Mouse (Mus musculus): ENCODE results near the gene Odf3l2. TPM values are rescaled to one million over a fixed set of nuclear protein-coding genes. Genes with fewer than 3 reads are reported as not detected.

Gene Odf3l2
- polyA plus RNA-seq, 1 experiment from 2014 or later, result 0.20 TPM

- H3K4me3 ChIP-seq (ENCODE audit: low read depth, low read length), result no peak overlapping the region
- peaks cover 5% of the 10 kb centered on the region; the same call in 1 of the 2 replicates for H3K27me3 ChIP-seq (ENCODE audit: control insufficient read depth, insufficient read depth, low read length)
- 49% methylated on average over 6 of the region's 6 CpGs for WGBS
- H3K4me2 ChIP-seq (replicated peaks; ENCODE audit: low read depth, low read length), result no peak overlapping the region
- H3K27ac ChIP-seq (ENCODE audit: low read length), result no peak overlapping the region
- H3K4me1 ChIP-seq (ENCODE audit: control insufficient read depth, insufficient read depth, low read length), result no peaks in the 10 kb centered on the region
- no peaks in the 10 kb centered on the region for H3K9me3 ChIP-seq (ENCODE audit: control insufficient read depth, low read depth, low read length)
- no peak overlapping the region for H3K9ac ChIP-seq (replicated peaks; ENCODE audit: low read depth, low read length)
- ATAC-seq (ENCODE audit: insufficient number of reproducible peaks, insufficient read depth, low FRiP score, low read depth), result no peak
- H3K36me3 ChIP-seq (ENCODE audit: control insufficient read depth, insufficient read depth, low read length), result no peaks in the 10 kb centered on the region
Measured at GRCm38 (mm10) chr10:79594111-79594510, 51.4 kb downstream of the Odf3l2 start.

GRCm38 (mm10) chr10:79590702-79591101 lies 54.8 kb downstream of the Odf3l2 start:
- Histone ChIP-seq H3K36me3 (ENCODE audit: control insufficient read depth, insufficient read depth, low read length) (no peaks in the 10 kb centered on the region), H3K4me2 (replicated peaks; ENCODE audit: low read depth, low read length) (no peak overlapping the region), H3K27ac (ENCODE audit: low read length) (no peak overlapping the region), H3K27me3 (ENCODE audit: control insufficient read depth, insufficient read depth, low read length) (peaks cover 5% of the 10 kb centered on the region; the same call in 1 of the 2 replicates), H3K4me1 (ENCODE audit: control insufficient read depth, insufficient read depth, low read length) (no peaks in the 10 kb centered on the region), H3K9ac (replicated peaks; ENCODE audit: low read depth, low read length) (no peak overlapping the region), H3K9me3 (ENCODE audit: control insufficient read depth, low read depth, low read length) (no peaks in the 10 kb centered on the region), H3K4me3 (ENCODE audit: low read depth, low read length) (no peak overlapping the region)
- WGBS, result 92% methylated on average over 1 of the region's 1 CpGs
- ATAC-seq (ENCODE audit: insufficient number of reproducible peaks, insufficient read depth, low FRiP score, low read depth), result no peak

Other genes starting within 250 kb of the Odf3l2 start
- not detected in 2 replicates for gene Vmn2r83, start 177.0 kb downstream of the Odf3l2 start, polyA plus RNA-seq (2014; fragmentation: Nextera tagmentation; extraction: Ambion mirVana)
- gene Plpp2, start 111.9 kb downstream of the Odf3l2 start, polyA plus RNA-seq (2014; fragmentation: Nextera tagmentation; extraction: Ambion mirVana), result 58.5 and 61.4 TPM in 2 replicates
- gene Mier2, start 90.5 kb downstream of the Odf3l2 start, polyA plus RNA-seq (2014; fragmentation: Nextera tagmentation; extraction: Ambion mirVana), result 49.0 and 55.2 TPM in 2 replicates
- not detected in 2 replicates for gene Theg, start 58.4 kb downstream of the Odf3l2 start, polyA plus RNA-seq (2014; fragmentation: Nextera tagmentation; extraction: Ambion mirVana)
- 0.04 and 0.13 TPM in 2 replicates for gene C2cd4c, start 31.7 kb downstream of the Odf3l2 start, polyA plus RNA-seq (2014; fragmentation: Nextera tagmentation; extraction: Ambion mirVana)
- 7.1 and 7.7 TPM in 2 replicates for gene Shc2, start 7.8 kb downstream of the Odf3l2 start, polyA plus RNA-seq (2014; fragmentation: Nextera tagmentation; extraction: Ambion mirVana)
- gene Madcam1, start 18.8 kb upstream of the Odf3l2 start, polyA plus RNA-seq (2014; fragmentation: Nextera tagmentation; extraction: Ambion mirVana), result 29.7 and 30.0 TPM in 2 replicates
- gene Tpgs1, start 23.6 kb upstream of the Odf3l2 start, polyA plus RNA-seq (2014; fragmentation: Nextera tagmentation; extraction: Ambion mirVana), result 64.5 and 64.8 TPM in 2 replicates
- gene Cdc34, start 36.5 kb upstream of the Odf3l2 start, polyA plus RNA-seq (2014; fragmentation: Nextera tagmentation; extraction: Ambion mirVana), result 88.7 and 93.6 TPM in 2 replicates
- 1.0 and 1.6 TPM in 2 replicates for gene Gzmm, start 43.3 kb upstream of the Odf3l2 start, polyA plus RNA-seq (2014; fragmentation: Nextera tagmentation; extraction: Ambion mirVana)
- gene Bsg, start 58.8 kb upstream of the Odf3l2 start, polyA plus RNA-seq (2014; fragmentation: Nextera tagmentation; extraction: Ambion mirVana), result 871 and 937 TPM in 2 replicates
- 0.10 and 0.25 TPM in 2 replicates for gene Hcn2, start 70.9 kb upstream of the Odf3l2 start, polyA plus RNA-seq (2014; fragmentation: Nextera tagmentation; extraction: Ambion mirVana)
- gene Polrmt, start 100.8 kb upstream of the Odf3l2 start, polyA plus RNA-seq (2014; fragmentation: Nextera tagmentation; extraction: Ambion mirVana), result 26.3 and 31.8 TPM in 2 replicates
- gene Fgf22, start 109.3 kb upstream of the Odf3l2 start, polyA plus RNA-seq (2014; fragmentation: Nextera tagmentation; extraction: Ambion mirVana), result 0.29 and 0.39 TPM in 2 replicates
- 72.1 and 77.3 TPM in 2 replicates for gene Rnf126, start 121.2 kb upstream of the Odf3l2 start, polyA plus RNA-seq (2014; fragmentation: Nextera tagmentation; extraction: Ambion mirVana)
- gene Fstl3, start 131.5 kb upstream of the Odf3l2 start, polyA plus RNA-seq (2014; fragmentation: Nextera tagmentation; extraction: Ambion mirVana), result 8.7 and 9.0 TPM in 2 replicates
- gene Prss57, start 145.2 kb upstream of the Odf3l2 start, polyA plus RNA-seq (2014; fragmentation: Nextera tagmentation; extraction: Ambion mirVana), result not detected in 2 replicates
- gene Palm, start 147.8 kb upstream of the Odf3l2 start, polyA plus RNA-seq (2014; fragmentation: Nextera tagmentation; extraction: Ambion mirVana), result 67.0 and 78.0 TPM in 2 replicates
- gene Misp, start 175.3 kb upstream of the Odf3l2 start, polyA plus RNA-seq (2014; fragmentation: Nextera tagmentation; extraction: Ambion mirVana), result 27.6 and 33.1 TPM in 2 replicates
- gene Ptbp1, start 208.7 kb upstream of the Odf3l2 start, polyA plus RNA-seq (2014; fragmentation: Nextera tagmentation; extraction: Ambion mirVana), result 237 and 275 TPM in 2 replicates
- gene Prtn3, start 228.7 kb upstream of the Odf3l2 start, polyA plus RNA-seq (2014; fragmentation: Nextera tagmentation; extraction: Ambion mirVana), result 2.9 and 5.6 TPM in 2 replicates
- gene Plppr3, start 228.9 kb upstream of the Odf3l2 start, polyA plus RNA-seq (2014; fragmentation: Nextera tagmentation; extraction: Ambion mirVana), result 41.3 and 51.7 TPM in 2 replicates
- 0.88 and 3.3 TPM in 2 replicates for gene Elane, start 240.5 kb upstream of the Odf3l2 start, polyA plus RNA-seq (2014; fragmentation: Nextera tagmentation; extraction: Ambion mirVana)
- not detected in 2 replicates for gene Cfd, start 245.1 kb upstream of the Odf3l2 start, polyA plus RNA-seq (2014; fragmentation: Nextera tagmentation; extraction: Ambion mirVana)